ENCODE assay signal across 24 mouse cellular contexts in the genomic region with DNA sequence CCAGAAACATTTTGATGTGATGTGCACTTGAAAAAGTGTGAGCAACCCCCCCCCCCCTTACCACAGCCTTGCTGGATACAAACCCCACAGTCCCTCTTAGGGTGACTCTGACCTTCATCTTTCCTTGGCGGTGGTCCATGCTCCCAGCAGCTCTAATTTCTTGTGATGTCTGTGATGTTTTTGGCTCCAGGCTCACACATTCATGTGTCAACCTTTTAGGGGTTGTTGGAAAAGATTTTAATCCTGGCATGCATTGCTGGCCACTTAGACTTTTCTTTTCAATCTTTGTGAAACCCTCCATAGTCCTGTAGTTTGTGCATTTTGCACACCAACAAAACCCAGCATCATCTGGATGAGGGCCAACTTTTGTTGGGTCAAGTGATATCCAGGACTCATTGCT.
DNase-seq lines count a peak whose midpoint lies in the region; ATAC-seq and TF ChIP-seq lines count a peak whose summit lies in the region.
"Had no signal": no experiment of that assay in that cellular context is flagged by ENCODE, and none has a peak within 500 bp of the region (broad histone marks: within the 10 kb centered on the region; RNA-seq: fewer than 3 reads in every experiment).

No protein-coding gene starts in this region.

- no peak overlapping the region for H3K4me2 ChIP-seq in forebrain, embryonic 14.5 days (ENCODE audit: low read length)
- H3K4me2 ChIP-seq in forebrain, embryonic 11.5 days (ENCODE audit: low read depth, low read length, severe bottlenecking), result no peak overlapping the region
- H3K4me2 ChIP-seq: embryonic facial prominence, embryonic 15.5 days; forebrain, embryonic 12.5 days; limb, embryonic 15.5 days; neural tube, embryonic 15.5 days; stomach, embryonic 15.5 days had no signal

- ATAC-seq in forebrain, embryonic 14.5 days, result no peak
- ATAC-seq in forebrain, embryonic 11.5 days (replicated peaks; ENCODE audit: low FRiP score), result no peak
- ATAC-seq: hindbrain, embryonic 16.5 days; intestine, postnatal 0 days had no signal

- H3K4me1 ChIP-seq in forebrain, embryonic 14.5 days (ENCODE audit: control insufficient read depth, insufficient read depth, low read length), result no peaks in the 10 kb centered on the region
- H3K4me1 ChIP-seq in forebrain, embryonic 11.5 days (replicated peaks; ENCODE audit: control insufficient read depth, insufficient read depth, low read length), result no peaks in the 10 kb centered on the region
- H3K4me1 ChIP-seq: embryonic facial prominence, embryonic 15.5 days; forebrain, embryonic 12.5 days; heart, embryonic 10.5 days; limb, embryonic 15.5 days; midbrain, embryonic 10.5 days; neural tube, embryonic 15.5 days; stomach, embryonic 15.5 days had no signal

- H3K9ac ChIP-seq in forebrain, embryonic 14.5 days (ENCODE audit: low read length), result no peak overlapping the region
- H3K9ac ChIP-seq in forebrain, embryonic 11.5 days (ENCODE audit: low read length), result no peak overlapping the region
- H3K9ac ChIP-seq: embryonic facial prominence, embryonic 15.5 days; forebrain, embryonic 12.5 days; limb, embryonic 15.5 days; liver, embryonic 14.5 days; neural tube, embryonic 15.5 days; stomach, embryonic 15.5 days had no signal

- H3K27me3 ChIP-seq in forebrain, embryonic 14.5 days (replicated peaks; ENCODE audit: control insufficient read depth, insufficient read depth, low read length), result no peaks in the 10 kb centered on the region
- H3K27me3 ChIP-seq in forebrain, embryonic 11.5 days (ENCODE audit: control insufficient read depth, insufficient read depth, low read length), result no peaks in the 10 kb centered on the region
- H3K27me3 ChIP-seq: embryonic facial prominence, embryonic 15.5 days; forebrain, embryonic 12.5 days; limb, embryonic 15.5 days; neural tube, embryonic 15.5 days; stomach, embryonic 15.5 days had no signal

- TF ChIP-seq CTCF in brain, embryonic 14.5 days (IDR thresholded peaks at IDR 0.05; ENCODE audit: borderline replicate concordance, extremely low read depth, insufficient read depth, insufficient read length), result no peak

- WGBS in forebrain, embryonic 14.5 days, result 80% methylated on average over 1 of the region's 1 CpGs
- WGBS in forebrain, embryonic 11.5 days, result 93% methylated on average over 1 of the region's 1 CpGs

- H3K9me3 ChIP-seq in forebrain, embryonic 14.5 days (replicated peaks; ENCODE audit: control insufficient read depth, low read length), result no peaks in the 10 kb centered on the region
- no peaks in the 10 kb centered on the region for H3K9me3 ChIP-seq in forebrain, embryonic 11.5 days (ENCODE audit: control insufficient read depth, low read length)
- H3K9me3 ChIP-seq: embryonic facial prominence, embryonic 15.5 days; forebrain, embryonic 12.5 days; heart, embryonic 10.5 days; limb, embryonic 15.5 days; midbrain, embryonic 10.5 days; neural tube, embryonic 15.5 days; stomach, embryonic 15.5 days had no signal

- DNase-seq in forebrain, embryonic 14.5 days (ENCODE audit: low spot score), result peak; percentile 0
- DNase-seq in forebrain, embryonic 11.5 days (ENCODE audit: low spot score), result no peak
- DNase-seq in kidney, postnatal 4 days, result peak; percentile 34 to 45
- no peak for DNase-seq in kidney, adult 9 months
- peak; percentile 70 for DNase-seq in Muller cell, postnatal 12 days (ENCODE audit: inconsistent ontology term)
- peak; percentile 20 for DNase-seq in brain, embryonic 14.5 days (ENCODE audit: low read depth)
- no peak for DNase-seq in layer of hippocampus, postnatal 25 days (ENCODE audit: extremely low spot score in 1 of 2, low spot score in 1 of 2)
- DNase-seq: adrenal gland, postnatal 36 days; cerebellum, adult 18-20 months; cerebellum, postnatal 36 days; embryo, embryonic 11 days; right cerebral cortex, adult 18-20 months; right cerebral cortex, postnatal 4 days; thymus, postnatal 25 days had no signal

- no peak overlapping the region for H3K27ac ChIP-seq in forebrain, embryonic 14.5 days (ENCODE audit: low read depth, low read length)
- no peak overlapping the region for H3K27ac ChIP-seq in forebrain, embryonic 11.5 days (ENCODE audit: low read depth, low read length)
- H3K27ac ChIP-seq: embryonic facial prominence, embryonic 15.5 days; forebrain, embryonic 12.5 days; heart, embryonic 10.5 days; limb, embryonic 15.5 days; liver, embryonic 14.5 days; midbrain, embryonic 10.5 days; neural tube, embryonic 15.5 days; stomach, embryonic 15.5 days had no signal

- no peaks in the 10 kb centered on the region for H3K36me3 ChIP-seq in forebrain, embryonic 14.5 days (ENCODE audit: control insufficient read depth, insufficient read depth, low read length)
- no peaks in the 10 kb centered on the region for H3K36me3 ChIP-seq in forebrain, embryonic 11.5 days (ENCODE audit: control insufficient read depth, insufficient read depth, low read length)
- H3K36me3 ChIP-seq: embryonic facial prominence, embryonic 15.5 days; forebrain, embryonic 12.5 days; heart, embryonic 10.5 days; limb, embryonic 15.5 days; midbrain, embryonic 10.5 days; neural tube, embryonic 15.5 days; stomach, embryonic 15.5 days had no signal

- no peak for TF ChIP-seq POLR2A in brain, embryonic 14.5 days (IDR thresholded peaks at IDR 0.05; ENCODE audit: borderline replicate concordance, extremely low read depth, insufficient read depth, insufficient read length, poor library complexity, severe bottlenecking)

- H3K4me3 ChIP-seq in forebrain, embryonic 14.5 days (ENCODE audit: low read depth, low read length), result no peak overlapping the region
- no peak overlapping the region for H3K4me3 ChIP-seq in forebrain, embryonic 11.5 days (ENCODE audit: low read depth, low read length)
- H3K4me3 ChIP-seq: embryonic facial prominence, embryonic 15.5 days; forebrain, embryonic 12.5 days; heart, embryonic 10.5 days; limb, embryonic 15.5 days; midbrain, embryonic 10.5 days; neural tube, embryonic 15.5 days; stomach, embryonic 15.5 days had no signal

Comparison
In these comparisons a context has a peak if more than half of its experiments do, and no peak if none do; other contexts are left out.
1. DNase-seq: peak in forebrain, embryonic 14.5 days (single experiment), kidney, postnatal 4 days (2 of 2), Muller cell, postnatal 12 days (single experiment) and brain, embryonic 14.5 days (single experiment); none in forebrain, embryonic 11.5 days (single experiment), kidney, adult 9 months (single experiment) and layer of hippocampus, postnatal 25 days (0 of 2).